Mouse (Mus musculus) CH12.LX (cell line): ENCODE data around the gene Prkcb. TPM values are rescaled to one million over a fixed set of nuclear protein-coding genes. Genes with fewer than 3 reads are reported as not detected.

Experiments
- DNase-seq: peaks from one replicate; pipeline ENCODE4 v3.0.0-alpha.2; 2013; ENCODE audit errors: extremely low read depth
- H3K27ac ChIP-seq: 2 replicates; pipeline ENCODE4 v1.5.1; 2012; ENCODE audit warnings: low read depth, mild to moderate bottlenecking, control low read depth, moderate library complexity; ENCODE audit not compliant: insufficient read depth
- H3K27me3 ChIP-seq: replicated peaks from 2 replicates; pipeline ENCODE3; 2012; ENCODE audit warnings: inconsistent platforms
- H3K36me3 ChIP-seq, 2 experiments: replicated peaks in 1 of 2; 2 replicates each; pipeline versions ENCODE3 to v1.6.1; 2012; ENCODE audit warnings: inconsistent platforms in 1 of 2, low read length in 1 of 2, mild to moderate bottlenecking in 1 of 2, mixed read lengths in 1 of 2, moderate library complexity in 1 of 2; ENCODE audit not compliant: control insufficient read depth in 1 of 2, insufficient read depth in 1 of 2
- H3K4me1 ChIP-seq, 2 experiments: 2 replicates each; pipeline ENCODE4 v1.6.1; 2012; ENCODE audit warnings: inconsistent platforms in 1 of 2, moderate library complexity in 1 of 2; ENCODE audit not compliant: insufficient read depth in 2 of 2, control insufficient read depth in 1 of 2
- H3K4me2 ChIP-seq: 2 replicates; pipeline ENCODE4 v1.6.1; 2012; ENCODE audit warnings: low read depth, mild to moderate bottlenecking, control low read depth; ENCODE audit not compliant: poor library complexity, insufficient read depth, severe bottlenecking
- H3K4me3 ChIP-seq, 3 experiments: fragments of 150-350 bp in 1 of 3; sonication (generic) in 1 of 3; replicated peaks in 1 of 3; 2 replicates each; pipeline versions ENCODE3 to v1.5.1; 2011 to 2012; ENCODE audit warnings: low read depth in 2 of 3, low read length in 2 of 3, mild to moderate bottlenecking in 2 of 3, moderate library complexity in 2 of 3, control low read depth in 1 of 3, improper control_type of control experiment in 1 of 3, inconsistent platforms in 1 of 3, mixed read lengths in 1 of 3; ENCODE audit not compliant: poor library complexity in 1 of 3
- H3K79me2 ChIP-seq: replicated peaks from 2 replicates; pipeline ENCODE4 v1.6.1; 2012; ENCODE audit warnings: mild to moderate bottlenecking, moderate library complexity; ENCODE audit not compliant: control insufficient read depth, poor library complexity, insufficient read depth, severe bottlenecking; ENCODE audit errors: extremely low read depth
- H3K9ac ChIP-seq: 2 replicates; pipeline ENCODE4 v1.6.1; 2012; ENCODE audit warnings: low read depth, mild to moderate bottlenecking, control low read depth, moderate library complexity; ENCODE audit not compliant: insufficient read depth
- H3K9me3 ChIP-seq: replicated peaks from 2 replicates; pipeline ENCODE3; 2012; ENCODE audit warnings: low read length, inconsistent platforms, mixed read lengths
- CHD1 ChIP-seq: IDR thresholded peaks from 2 replicates; pipeline ENCODE4 v1.6.1; 2012; ENCODE audit warnings: low read depth, low read length, improper control_type of control experiment, inconsistent platforms
- ELF1 ChIP-seq: IDR thresholded peaks from 2 replicates; pipeline ENCODE4 v1.6.1; 2014; ENCODE audit warnings: low read depth, mild to moderate bottlenecking, inconsistent platforms, low read length, improper control_type of control experiment
- EP300 ChIP-seq: IDR thresholded peaks from 2 replicates; pipeline ENCODE4 v1.6.1; 2011; ENCODE audit warnings: low read length, improper control_type of control experiment
- ETS1 ChIP-seq: conservative IDR thresholded peaks from 2 replicates; pipeline ENCODE4 v1.6.1; 2012; ENCODE audit warnings: low read depth, mild to moderate bottlenecking, inconsistent platforms, low read length, improper control_type of control experiment, moderate library complexity
- HCFC1 ChIP-seq: IDR thresholded peaks from 2 replicates; pipeline ENCODE4 v1.6.1; 2012; ENCODE audit warnings: low read depth, mild to moderate bottlenecking, inconsistent platforms, low read length, improper control_type of control experiment
- IRF4 ChIP-seq: IDR thresholded peaks from 2 replicates; pipeline ENCODE4 v1.6.1; 2014; ENCODE audit warnings: low read depth, mild to moderate bottlenecking, inconsistent platforms, low read length, improper control_type of control experiment
- MAZ ChIP-seq: IDR thresholded peaks from 2 replicates; pipeline ENCODE4 v1.6.1; 2012; ENCODE audit warnings: low read depth, mild to moderate bottlenecking, inconsistent platforms, low read length, improper control_type of control experiment, moderate library complexity
- MEF2A ChIP-seq: IDR thresholded peaks from 2 replicates; pipeline ENCODE4 v1.6.1; 2014; ENCODE audit warnings: low read depth, mild to moderate bottlenecking, inconsistent platforms, low read length, improper control_type of control experiment, borderline replicate concordance
- MXI1 ChIP-seq: IDR thresholded peaks from 2 replicates; pipeline ENCODE4 v1.6.1; 2011; ENCODE audit warnings: mild to moderate bottlenecking, low read depth, low read length, improper control_type of control experiment
- NRF1 ChIP-seq: IDR thresholded peaks from 2 replicates; pipeline ENCODE4 v1.6.1; 2014; ENCODE audit warnings: low read depth, mild to moderate bottlenecking, inconsistent platforms, low read length, improper control_type of control experiment, moderate library complexity
- POLR2A ChIP-seq: IDR thresholded peaks from 2 replicates; pipeline ENCODE4 v1.6.1; 2011; ENCODE audit warnings: low read depth, mild to moderate bottlenecking, improper control_type of control experiment, low read length
- RAD21 ChIP-seq: IDR thresholded peaks from 2 replicates; pipeline ENCODE4 v1.6.1; 2011; ENCODE audit warnings: low read depth, mild to moderate bottlenecking, low read length, improper control_type of control experiment, moderate library complexity
- RCOR1 ChIP-seq: conservative IDR thresholded peaks from 2 replicates; pipeline ENCODE4 v1.6.1; 2012; ENCODE audit warnings: low read depth, mild to moderate bottlenecking, inconsistent platforms, low read length, improper control_type of control experiment
- SMC3 ChIP-seq: IDR thresholded peaks from 2 replicates; pipeline ENCODE4 v1.6.1; 2011; ENCODE audit warnings: low read depth, low read length, improper control_type of control experiment
- TCF12 ChIP-seq: IDR thresholded peaks from 2 replicates; pipeline ENCODE4 v1.6.1; 2014; ENCODE audit warnings: low read depth, mild to moderate bottlenecking, inconsistent platforms, low read length, improper control_type of control experiment
- ZMIZ1 ChIP-seq: IDR thresholded peaks from 2 replicates; pipeline ENCODE4 v1.6.1; 2012; ENCODE audit warnings: low read depth, mild to moderate bottlenecking, inconsistent platforms, low read length, improper control_type of control experiment
- dilution Hi-C: fragments of 300-500 bp; cut with MboI; formaldehyde crosslinking; loops from 2 replicates; pipeline ENCODE4 v1.14.3; 2020; ENCODE audit warnings: low sequenced_read_pairs; ENCODE audit not compliant: extremely low pct_unique_long_range_greater_than_20kb, extremely low pct_ligation_motif_present
- in situ Hi-C: fragments of 300-500 bp; cut with MboI; formaldehyde crosslinking; loops from 3 replicates; pipeline ENCODE4 v1.14.3; 2019; ENCODE audit warnings: low sequenced_read_pairs, low pct_ligation_motif_present, low pct_unique_long_range_greater_than_20kb, mixed read lengths
- polyA plus RNA-seq: library from polyadenylated mRNA; unstranded; fragments of >175 nt; gene quantifications from 2 replicates; pipeline ENCODE4 v1.2.1, GENCODE M21; 2012; ENCODE audit warnings: low read depth; ENCODE audit not compliant: insufficient read length
- total RNA-seq, 2 experiments: library from RNA; depleted of rRNA; stranded (reverse); fragments of 300-350 nt in 1 of 2; fragments of >200 nt in 1 of 2; gene quantifications; 2 replicates each; pipeline ENCODE4 v1.2.3; 2012 to 2014

Gene Prkcb
- total and polyA plus RNA-seq, 3 experiments = 323 to 463 (median 337) TPM

DNA sequence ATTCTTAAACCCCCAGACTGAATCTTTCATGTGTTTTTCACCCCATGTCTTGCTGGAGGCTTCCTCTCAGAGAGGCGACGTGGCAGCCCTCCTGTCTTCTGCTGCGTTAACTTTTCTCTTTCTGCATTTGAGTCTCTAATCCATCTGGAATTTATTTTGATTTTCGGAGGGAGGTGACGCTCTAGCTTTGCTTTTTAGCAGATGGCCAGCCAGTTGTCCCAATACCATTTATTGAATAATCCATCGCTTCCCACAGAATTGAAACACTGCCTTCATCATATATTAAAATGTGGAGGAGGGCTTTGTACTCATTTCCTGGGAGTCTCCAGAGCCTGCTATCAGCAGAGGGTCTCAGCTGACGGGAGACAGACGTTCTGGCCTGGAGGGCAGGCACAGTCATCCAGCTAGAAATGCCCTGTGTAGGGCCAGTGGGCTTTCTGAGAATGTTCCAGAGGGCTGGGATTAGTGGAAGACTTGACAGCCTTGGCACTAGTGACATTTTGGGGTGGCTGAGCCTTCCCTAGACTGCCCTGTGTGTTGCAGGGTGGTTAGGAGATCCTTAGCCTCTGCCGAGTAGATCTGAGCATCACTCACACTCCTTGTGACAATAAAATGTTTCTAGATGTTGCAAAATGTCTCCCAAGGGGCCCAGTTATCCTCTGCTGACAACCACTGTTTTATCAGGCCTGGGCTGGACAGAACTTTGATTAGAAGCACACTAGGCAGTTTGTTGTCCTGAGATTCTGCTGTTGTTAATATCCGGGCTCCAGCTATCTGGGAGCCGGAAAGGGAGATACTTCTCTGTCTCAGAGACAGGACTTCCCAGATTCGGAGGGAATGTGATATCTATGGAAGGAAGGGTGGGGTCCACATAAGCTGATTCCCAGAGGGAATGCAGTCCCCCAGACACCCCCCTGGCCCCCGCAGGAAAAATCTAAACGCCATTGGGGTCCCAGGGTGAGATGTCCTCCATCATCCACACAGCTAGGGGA lies 58.0 kb downstream of the Prkcb start:
- dilution Hi-C loops (no loop called here), in situ Hi-C loops (no loop called here)
- Histone ChIP-seq H3K4me2 (no peak overlapping the region), H3K4me3 (no peak overlapping the region), H3K9me3 (no peaks in the 10 kb centered on the region), H3K27ac (no peak overlapping the region), H3K27me3 (no peaks in the 10 kb centered on the region), H3K4me1 (peaks cover 32 to 96% of the 10 kb centered on the region in 2 experiments), H3K36me3 (peaks cover 35 to 86% of the 10 kb centered on the region in 2 experiments), H3K9ac (no peak overlapping the region), H3K79me2 (peaks cover 95% of the 10 kb centered on the region)
- TF ChIP-seq MXI1 (no peak), ELF1 (no peak), NRF1 (no peak), ZMIZ1 (no peak), EP300 (no peak), MAZ (no peak), RCOR1 (no peak), POLR2A (no peak), HCFC1 (no peak), MEF2A (no peak)
- no peak for DNase-seq

- dilution Hi-C loops = no loop called here
These were observed 58.9 kb downstream of the Prkcb start for GRCm38 (mm10) chr7:122347433-122347832.

DNA sequence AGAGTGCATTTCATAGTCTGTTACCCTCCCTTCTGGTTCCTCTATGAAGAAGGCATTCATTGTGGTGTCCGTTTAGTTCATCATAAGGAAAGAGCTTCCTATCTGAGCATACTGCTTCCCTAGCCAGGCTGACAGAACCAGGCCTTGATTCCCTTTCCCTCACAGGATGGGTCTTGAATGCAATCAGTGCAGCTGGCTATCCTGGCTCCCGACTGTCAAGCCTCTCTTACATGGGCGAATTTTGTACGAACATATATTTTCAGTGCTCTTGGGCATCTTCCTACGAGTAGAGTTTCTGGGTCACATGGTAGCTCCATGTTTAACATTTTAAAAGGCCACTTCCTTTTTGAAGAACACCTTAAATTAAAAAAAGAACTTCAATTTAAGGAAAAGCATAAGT lies 61.4 kb downstream of the Prkcb start:
- DNase-seq = no peak
- no peaks in the 10 kb centered on the region for H3K9me3 ChIP-seq
- H3K79me2 ChIP-seq = peaks cover 91% of the 10 kb centered on the region
- peaks cover 49 to 96% of the 10 kb centered on the region in 2 experiments for H3K4me1 ChIP-seq
- H3K4me2 ChIP-seq = no peak overlapping the region
- no peak overlapping the region for H3K27ac ChIP-seq
- in situ Hi-C loops (no loop called here), dilution Hi-C loops (no loop called here)
- no peak overlapping the region for H3K4me3 ChIP-seq
- no peak for TF ChIP-seq RCOR1
- TF ChIP-seq HCFC1 = no peak
- no peak for TF ChIP-seq IRF4
- no peak for TF ChIP-seq RAD21
- TF ChIP-seq SMC3 = no peak
- no peak for TF ChIP-seq CHD1
- no peak for TF ChIP-seq TCF12
- no peak for TF ChIP-seq ZMIZ1
- peaks cover 18 to 66% of the 10 kb centered on the region in 2 experiments for H3K36me3 ChIP-seq
- no peak overlapping the region for H3K9ac ChIP-seq
- H3K27me3 ChIP-seq = no peaks in the 10 kb centered on the region

More at GRCm38 (mm10) chr7:122347433-122347832, 58.9 kb downstream of the Prkcb start:
- Histone ChIP-seq H3K4me2 (no peak overlapping the region), H3K4me3 (peak overlapping the region in 1 of 3 experiments; percentile 50), H3K79me2 (peaks cover 95% of the 10 kb centered on the region), H3K27me3 (no peaks in the 10 kb centered on the region), H3K9me3 (no peaks in the 10 kb centered on the region), H3K9ac (no peak overlapping the region), H3K27ac (peak overlapping the region; percentile 54), H3K36me3 (peaks cover 35 to 78% of the 10 kb centered on the region in 2 experiments), H3K4me1 (peaks cover 40 to 96% of the 10 kb centered on the region in 2 experiments)
- DNase-seq = no peak
- in situ Hi-C loops = no loop called here
- no peak for TF ChIP-seq NRF1
- no peak for TF ChIP-seq ETS1
